Mouse (Mus musculus) MEL-GATA-1-ER (cell line): ENCODE measurements around the gene St3gal5.

Source experiments
- DNase-seq: peaks from one replicate; pipeline ENCODE4 v3.0.0-alpha.2; 2012; ENCODE audit warnings: low read depth; ENCODE audit errors: extremely low read depth

Gene St3gal5

DNA sequence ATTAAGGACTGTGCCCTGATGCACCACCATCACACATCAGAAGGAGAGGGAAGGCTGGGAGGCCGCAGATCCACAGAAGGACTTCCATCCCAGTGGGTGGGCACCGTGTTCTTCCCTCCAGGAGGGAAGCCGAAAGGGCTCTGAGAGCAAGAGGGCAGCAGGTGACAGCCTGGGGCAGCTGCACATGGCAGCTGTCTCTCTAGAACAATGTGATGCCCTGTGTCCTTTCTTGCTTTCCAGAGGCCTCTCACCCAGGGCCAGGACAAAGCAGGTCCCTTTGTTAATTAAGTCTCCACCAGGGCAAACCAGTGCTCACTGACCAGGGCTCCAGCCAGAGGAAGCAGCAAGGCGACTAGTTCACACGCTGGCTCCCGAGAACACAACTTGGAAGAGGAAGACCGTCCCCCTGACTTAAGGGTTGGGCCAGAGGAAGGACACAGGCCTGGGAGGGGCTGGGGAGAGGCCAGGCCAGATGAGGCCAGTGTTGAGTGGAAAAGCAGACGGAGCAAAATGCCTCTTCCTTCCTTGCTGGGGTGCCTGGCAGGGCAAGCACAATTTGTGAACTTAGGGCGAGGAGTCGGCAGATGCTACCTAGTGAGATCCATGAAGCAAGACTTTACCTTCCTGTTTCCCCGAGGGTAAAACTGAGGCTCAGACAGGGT lies 103.3 kb downstream of the St3gal5 start:
- no peak for DNase-seq

- no peak for DNase-seq
These were observed 105.3 kb downstream of the St3gal5 start for GRCm38 (mm10) chr6:72202732-72203131.

DNA sequence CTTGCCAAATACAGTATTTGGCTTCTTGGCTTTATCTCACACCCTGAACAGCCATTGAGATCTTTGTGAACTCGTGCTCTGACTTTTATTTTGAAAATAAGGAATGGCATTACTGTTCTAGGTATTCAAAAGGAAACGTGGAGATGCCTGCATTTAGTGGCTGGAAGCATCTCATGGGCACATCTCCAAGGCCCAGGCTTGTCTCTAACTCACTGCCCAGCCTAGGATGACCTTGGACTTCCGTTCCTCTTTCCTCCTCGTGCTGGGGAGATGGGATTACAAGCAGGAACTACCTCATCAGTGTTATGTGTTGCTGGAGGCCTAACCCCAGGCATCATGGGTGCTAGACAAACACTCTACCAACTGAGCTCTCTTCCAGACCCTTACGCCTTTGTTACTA lies 105.9 kb downstream of the St3gal5 start:
- DNase-seq = no peak
